ENCODE assay signal across 1 mouse cellular context in genomic region chr19:12799081-12799480, GRCm38 (mm10).
TF ChIP-seq lines count a peak whose summit lies in the region.

No protein-coding gene starts in this region.

TF ChIP-seq in CH12.LX, 34 proteins besides CTCF, POLR2A, EP300 and RAD21:
- TF ChIP-seq SIN3A (IDR thresholded peaks at IDR 0.05; ENCODE audit: low read length): no peak; the same call in 1 of the 2 replicates
- TF ChIP-seq PAX5 (IDR thresholded peaks at IDR 0.05; ENCODE audit: low read length): no peak
- TF ChIP-seq MXI1 (IDR thresholded peaks at IDR 0.05; ENCODE audit: low read depth, low read length): 0 out of 2 replicates have a peak, but pooled peaks have one; percentile 11
- TF ChIP-seq TBP (conservative IDR thresholded peaks at IDR 0.05; ENCODE audit: low read depth, low read length): 0 out of 2 replicates have a peak, but pooled peaks have one; percentile 14
